Mouse (Mus musculus) liver, embryonic 14.5 days (tissue): Measurements from ENCODE around the gene Gnb2.

Source experiments
- CTCF ChIP-seq: IDR thresholded peaks from 2 replicates; pipeline ENCODE4 v1.5.1; 2016; ENCODE audit warnings: antibody characterized with exemption, low read depth, control low read depth
- EP300 ChIP-seq: IDR thresholded peaks from 2 replicates; pipeline ENCODE4 v1.6.1; 2016; ENCODE audit warnings: antibody characterized with exemption, low read depth

DNA sequence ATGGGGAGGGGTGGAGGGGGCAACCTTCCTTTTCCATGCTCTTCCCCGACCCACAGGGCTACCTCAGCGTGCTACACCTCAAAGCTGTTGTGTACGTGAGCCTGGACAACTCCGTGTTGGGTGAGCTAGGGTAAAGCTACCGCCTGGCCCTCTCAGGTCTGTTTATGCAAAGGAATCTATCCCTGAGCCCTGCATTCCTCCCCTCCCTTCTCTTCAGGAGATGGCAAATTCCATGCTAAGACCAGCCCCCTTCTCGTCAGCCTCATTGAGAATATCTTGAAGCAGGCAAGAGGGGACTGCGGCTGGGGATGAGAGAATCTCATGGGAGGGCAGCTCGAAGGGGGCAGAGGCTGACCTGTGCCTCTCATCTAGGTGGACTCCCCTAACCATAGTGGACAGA, 49.4 kb upstream of the Gnb2 start:
- no peak for TF ChIP-seq CTCF
- TF ChIP-seq EP300 = no peak
